Mouse (Mus musculus) layer of hippocampus, adult 6 months (tissue): ENCODE data around the gene Prkar1b. TPM values are rescaled to one million over a fixed set of nuclear protein-coding genes. Genes with fewer than 3 reads are reported as not detected.

ENCODE experiments used
- long read RNA-seq, 2 experiments: library from polyadenylated mRNA; unstranded; transcript quantifications; one replicate each; pipeline ENCODE4 v2.0.0; 2019 to 2020
- polyA plus RNA-seq: library from polyadenylated mRNA; unstranded; fragments of <200 nt; fragmentation: Nextera tagmentation; gene quantifications from 2 replicates; pipeline ENCODE4 v1.2.3, GENCODE M21; 2021

Gene Prkar1b
- 377 and 380 TPM in 2 replicates for polyA plus RNA-seq
- long read RNA-seq, experiment 1, transcript Prkar1b-201 (11 exons, 2,637 nt): major isoform, 458 of 626 reads
- long read RNA-seq, experiment 1, partial matches to known transcripts: 52 of 626 reads
- long read RNA-seq, experiment 1, other reads (novel, unspliced or antisense): 115 of 626 reads
- long read RNA-seq, experiment 2, transcript Prkar1b-201 (11 exons, 2,637 nt): major isoform, 3,639 of 4,432 reads
- long read RNA-seq, experiment 2, partial matches to known transcripts: 281 of 4,432 reads
- long read RNA-seq, experiment 2, other reads (novel, unspliced or antisense): 511 of 4,432 reads

DNA sequence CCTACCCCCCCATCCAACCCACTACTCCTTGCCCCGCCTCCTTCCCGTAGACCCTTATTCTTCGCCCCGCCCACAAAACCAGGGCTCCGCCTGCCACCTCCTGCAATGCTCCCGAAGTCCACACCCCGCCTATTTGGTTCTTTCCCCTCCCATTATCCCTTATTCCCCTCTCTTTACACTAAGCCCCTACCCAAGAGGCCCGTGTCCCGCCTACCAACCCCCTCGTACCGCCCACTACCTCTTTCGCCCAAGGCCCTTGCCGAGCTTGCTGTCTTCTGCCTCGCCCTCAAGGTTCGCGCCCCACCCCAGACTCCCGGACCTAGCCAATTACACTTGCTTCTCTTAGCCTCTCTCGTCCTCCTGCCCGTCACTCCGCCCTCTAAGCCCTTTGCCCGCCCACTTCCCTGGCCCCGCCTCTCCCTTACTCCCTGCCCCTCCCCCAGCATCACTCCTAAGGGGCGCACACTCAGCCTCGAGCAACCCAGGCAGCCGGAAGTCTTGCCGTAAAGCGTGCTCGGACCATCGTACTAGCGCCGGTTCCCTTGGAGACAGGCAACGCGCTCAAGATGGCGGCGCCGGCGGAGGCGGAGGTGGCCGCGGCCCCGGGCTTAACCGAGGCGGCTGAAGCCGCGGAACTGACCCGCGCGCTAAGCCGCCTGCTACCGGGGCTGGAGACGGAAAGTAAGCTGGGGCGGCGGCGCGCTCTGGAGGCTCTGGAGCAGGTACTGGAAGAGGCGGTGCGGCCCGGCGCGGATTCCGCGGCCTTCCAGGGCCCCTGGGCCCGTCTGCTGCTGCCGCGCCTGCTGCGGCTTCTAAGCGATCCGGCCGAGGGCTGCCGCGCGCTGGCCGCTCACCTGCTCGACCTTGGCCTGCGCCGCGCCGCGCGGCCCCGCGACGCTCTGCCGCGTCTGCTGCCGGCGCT lies at the start of gene Prkar1b, which contains the start of gene Dnaaf5:
Gene Prkar1b, minus strand, starts transcription at position 321 of the 922 bp plus-strand sequence.
Gene Dnaaf5, plus strand, starts transcription at position 543 of the 922 bp plus-strand sequence.

DNA sequence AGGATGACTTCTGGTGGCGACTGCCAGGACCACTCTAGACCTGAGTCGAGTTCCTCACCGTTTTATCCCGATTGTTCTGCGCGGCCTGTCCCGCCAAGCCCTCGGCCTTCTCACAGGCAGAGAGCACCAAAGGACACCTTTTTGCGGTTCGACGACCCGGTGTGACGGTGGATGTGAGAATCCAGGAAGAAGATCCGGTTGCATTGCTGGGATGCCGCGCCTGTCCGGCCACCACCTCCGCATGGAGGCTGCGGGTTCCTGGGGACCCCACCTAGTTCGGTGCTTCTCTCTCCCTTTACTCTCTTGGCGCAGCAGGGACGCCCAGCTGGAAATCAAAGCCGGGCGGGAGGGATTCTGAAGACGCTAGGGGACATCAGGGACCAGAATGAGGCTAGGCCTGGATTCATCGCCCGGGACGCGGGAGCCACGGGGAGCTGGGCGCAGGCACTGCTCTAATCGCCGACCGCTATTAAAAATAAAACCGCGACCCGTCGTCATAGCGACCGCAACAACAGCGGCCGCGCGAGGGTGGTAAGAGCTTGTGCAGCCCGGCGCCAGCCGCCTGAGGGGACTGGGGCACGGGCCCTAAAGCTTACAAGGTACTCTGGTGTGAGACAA lies 152.5 kb downstream of the Prkar1b start, which contains the start of gene Pdgfa:
Gene Pdgfa, minus strand, starts transcription at position 200 of the 618 bp plus-strand sequence.

Other genes starting within 250 kb of the Prkar1b start
- gene Pdgfa, start 152.6 kb downstream of the Prkar1b start, polyA plus RNA-seq: 37.6 and 43.2 TPM in 2 replicates
- gene Dnaaf5, start 222 bp upstream of the Prkar1b start, polyA plus RNA-seq: 2.9 and 3.1 TPM in 2 replicates
- gene Sun1, start 50.6 kb upstream of the Prkar1b start, polyA plus RNA-seq: 34.3 and 35.4 TPM in 2 replicates
- 68.8 and 75.4 TPM in 2 replicates for gene Get4, start 102.3 kb upstream of the Prkar1b start, polyA plus RNA-seq
- 36.4 and 43.4 TPM in 2 replicates for gene Adap1, start 175.6 kb upstream of the Prkar1b start, polyA plus RNA-seq
- 52.3 and 54.0 TPM in 2 replicates for gene Cox19, start 201.4 kb upstream of the Prkar1b start, polyA plus RNA-seq
- gene Cyp2w1, start 202.6 kb upstream of the Prkar1b start, polyA plus RNA-seq: not detected in 2 replicates
- 7.1 and 10.4 TPM in 2 replicates for gene Gpr146, start 227.7 kb upstream of the Prkar1b start, polyA plus RNA-seq